Mouse (Mus musculus) testis, adult 2 months (tissue): ENCODE results near the gene Rpusd4.

Source experiments
- CTCF ChIP-seq: fragments of 200-500 bp; IDR thresholded peaks from 2 replicates; pipeline ENCODE4 v1.5.1; 2012; ENCODE audit warnings: low read depth, mild to moderate bottlenecking, inconsistent platforms, low read length, moderate library complexity; ENCODE audit not compliant: control insufficient read depth, insufficient read depth, insufficient replicate concordance
- POLR2A ChIP-seq: fragments of 200-500 bp; IDR thresholded peaks from 2 replicates; pipeline ENCODE4 v1.6.1; 2012; ENCODE audit warnings: low read depth, mild to moderate bottlenecking, inconsistent platforms, low read length, moderate library complexity; ENCODE audit not compliant: control insufficient read depth

DNA sequence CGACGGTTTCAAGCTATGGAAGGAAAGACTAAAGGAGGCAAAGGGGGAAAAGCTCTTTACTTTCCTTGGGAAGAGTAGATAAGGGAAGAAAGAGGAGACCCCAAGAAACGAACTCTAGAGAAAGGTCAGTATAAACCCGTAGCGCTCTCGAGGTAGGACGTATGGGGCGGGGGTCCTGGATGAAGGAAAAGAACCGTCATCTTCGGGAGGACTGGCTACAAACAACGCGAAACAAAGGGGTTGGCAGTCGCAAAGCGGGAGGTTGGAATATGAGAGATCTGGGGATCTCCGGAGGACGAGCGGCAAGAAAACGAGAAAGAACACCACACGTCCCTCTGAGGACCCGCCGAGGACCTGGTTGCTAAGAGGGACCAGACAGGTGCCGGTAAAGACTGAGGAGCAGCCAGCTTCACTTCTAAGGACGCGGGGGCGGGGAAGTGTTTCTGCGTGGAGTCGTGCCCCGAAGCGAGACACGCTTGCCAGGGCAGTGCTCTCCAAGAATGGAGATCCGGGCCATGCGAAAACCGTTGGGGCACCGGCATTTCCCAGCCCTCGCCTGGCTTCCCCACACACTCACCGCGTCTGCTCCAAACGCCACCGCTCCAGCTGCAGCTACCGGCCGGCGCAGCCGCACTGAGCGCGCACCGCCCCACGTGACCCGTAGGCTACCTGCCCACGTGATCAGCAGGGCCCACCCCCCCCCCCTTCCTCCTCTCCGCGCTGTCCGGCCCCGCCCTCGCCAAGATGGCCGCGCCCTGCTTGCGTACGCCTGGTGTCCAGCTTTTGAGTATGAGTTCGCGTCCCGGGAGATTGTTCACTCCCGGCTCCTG, at the start of gene Rpusd4, which contains the start of gene Fam118b:
- TF ChIP-seq POLR2A, result peak; percentile 99
- no peak for TF ChIP-seq CTCF
